Mouse (Mus musculus) thymus, postnatal 36 days (tissue): ENCODE measurements around the gene Ddn.

Source experiments
- DNase-seq, 2 experiments: peaks; one replicate each; pipeline ENCODE4 v3.0.0; 2022; ENCODE audit warnings: mixed read lengths in 2 of 2

The Ddn gene

GRCm38 (mm10) chr15:98809390-98809789 is at the start of gene Ddn:
Gene Ddn (minus strand): TSS chr15:98809490.
- DNase-seq: no peak

- DNase-seq: no peak
Observed at GRCm38 (mm10) chr15:98854214-98854613, 44.9 kb upstream of the Ddn start.

- DNase-seq: peak in 1 of 2 experiments; percentile 30
Observed at GRCm38 (mm10) chr15:98853161-98853937, 44.1 kb upstream of the Ddn start.

- no peak for DNase-seq
Observed at GRCm38 (mm10) chr15:98852733-98853132, 43.4 kb upstream of the Ddn start.

GRCm38 (mm10) chr15:98852071-98852470 is 42.8 kb upstream of the Ddn start:
- DNase-seq: no peak

GRCm38 (mm10) chr15:98851229-98851818 is 42.0 kb upstream of the Ddn start:
- peak in 1 of 2 experiments; percentile 13 for DNase-seq

GRCm38 (mm10) chr15:98850668-98851067 is 41.4 kb upstream of the Ddn start:
- DNase-seq: no peak

- peak in 1 of 2 experiments; percentile 15 for DNase-seq
Observed at GRCm38 (mm10) chr15:98849956-98850600, 40.8 kb upstream of the Ddn start.

GRCm38 (mm10) chr15:98849165-98849564 is 39.9 kb upstream of the Ddn start:
- DNase-seq: no peak

- DNase-seq: no peak
Observed at GRCm38 (mm10) chr15:98846140-98846539, 36.9 kb upstream of the Ddn start.

GRCm38 (mm10) chr15:98845149-98845548 is 35.9 kb upstream of the Ddn start:
- no peak for DNase-seq

- peak in 1 of 2 experiments; percentile 10 for DNase-seq
Observed at GRCm38 (mm10) chr15:98843595-98844223, 34.4 kb upstream of the Ddn start.

- no peak for DNase-seq
Observed at GRCm38 (mm10) chr15:98839671-98840585, 30.6 kb upstream of the Ddn start.

- no peak for DNase-seq
Observed at GRCm38 (mm10) chr15:98839161-98839560, 29.9 kb upstream of the Ddn start.

- DNase-seq: no peak
Observed at GRCm38 (mm10) chr15:98837743-98838103, 28.4 kb upstream of the Ddn start.

- no peak for DNase-seq
Observed at GRCm38 (mm10) chr15:98837006-98837742, 27.9 kb upstream of the Ddn start.

- DNase-seq: no peak
Observed at GRCm38 (mm10) chr15:98835291-98835690, 26.0 kb upstream of the Ddn start.

- no peak for DNase-seq
Observed at GRCm38 (mm10) chr15:98834059-98834458, 24.8 kb upstream of the Ddn start.

- DNase-seq: peak in 1 of 2 experiments; percentile 44
Observed at GRCm38 (mm10) chr15:98833281-98833680, 24.0 kb upstream of the Ddn start.

- DNase-seq: peak; percentile 70 to 76
Observed at GRCm38 (mm10) chr15:98832161-98833058, 23.1 kb upstream of the Ddn start.

- DNase-seq: no peak
Observed at GRCm38 (mm10) chr15:98831684-98832035, 22.4 kb upstream of the Ddn start.
